Mouse (Mus musculus) MN1 (cell line): ENCODE measurements around the gene Col23a1.

Experiments
- DNase-seq: peaks from one replicate; pipeline ENCODE4 v3.0.0-alpha.2; 2016; ENCODE audit warnings: low spot score

Gene Col23a1

GRCm38 (mm10) chr11:51431287-51431686, 141.6 kb downstream of the Col23a1 start:
- no peak for DNase-seq

DNA sequence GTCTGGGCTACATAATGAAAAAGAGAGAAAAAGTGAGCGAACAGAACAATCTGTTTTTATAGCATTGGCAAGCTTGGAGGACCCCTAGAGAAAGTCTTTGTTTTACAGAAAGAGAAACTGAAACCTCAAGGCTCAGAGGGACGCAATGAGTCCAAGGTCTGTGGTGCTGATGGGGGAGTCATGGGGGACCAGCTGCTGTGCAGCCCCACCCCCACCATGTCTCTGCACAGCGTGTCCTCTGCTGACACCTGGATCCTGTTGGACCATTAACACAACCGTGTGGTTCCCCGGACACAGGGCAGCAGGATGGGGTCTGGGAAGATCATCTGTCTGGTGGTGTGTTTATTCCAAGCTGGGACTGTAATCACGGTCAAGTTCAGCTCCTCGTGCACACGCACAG, 142.2 kb downstream of the Col23a1 start:
- DNase-seq = no peak

GRCm38 (mm10) chr11:51442006-51442405, 152.3 kb downstream of the Col23a1 start:
- no peak for DNase-seq

GRCm38 (mm10) chr11:51442599-51442998, 152.9 kb downstream of the Col23a1 start:
- DNase-seq = no peak

- no peak for DNase-seq
Observed at GRCm38 (mm10) chr11:51443818-51444217, 154.1 kb downstream of the Col23a1 start.

DNA sequence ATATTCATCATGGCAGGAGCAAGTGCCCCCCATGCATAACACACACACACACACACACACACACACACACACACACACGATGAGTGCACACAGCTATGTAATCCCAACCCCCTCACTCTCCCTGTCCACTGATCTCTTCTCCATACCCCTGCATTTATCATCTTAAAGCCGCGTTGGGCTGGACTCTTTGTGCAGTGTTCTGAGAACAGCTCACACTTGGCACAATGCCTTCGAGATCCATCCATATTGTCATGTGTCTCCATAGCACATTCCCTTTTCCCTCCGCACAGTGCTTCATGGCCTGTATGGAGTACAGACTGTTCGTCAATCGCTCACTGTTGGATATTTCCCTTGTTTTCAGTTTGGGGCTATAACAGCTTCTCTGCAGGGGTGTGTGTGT, 154.9 kb downstream of the Col23a1 start:
- DNase-seq = no peak

DNA sequence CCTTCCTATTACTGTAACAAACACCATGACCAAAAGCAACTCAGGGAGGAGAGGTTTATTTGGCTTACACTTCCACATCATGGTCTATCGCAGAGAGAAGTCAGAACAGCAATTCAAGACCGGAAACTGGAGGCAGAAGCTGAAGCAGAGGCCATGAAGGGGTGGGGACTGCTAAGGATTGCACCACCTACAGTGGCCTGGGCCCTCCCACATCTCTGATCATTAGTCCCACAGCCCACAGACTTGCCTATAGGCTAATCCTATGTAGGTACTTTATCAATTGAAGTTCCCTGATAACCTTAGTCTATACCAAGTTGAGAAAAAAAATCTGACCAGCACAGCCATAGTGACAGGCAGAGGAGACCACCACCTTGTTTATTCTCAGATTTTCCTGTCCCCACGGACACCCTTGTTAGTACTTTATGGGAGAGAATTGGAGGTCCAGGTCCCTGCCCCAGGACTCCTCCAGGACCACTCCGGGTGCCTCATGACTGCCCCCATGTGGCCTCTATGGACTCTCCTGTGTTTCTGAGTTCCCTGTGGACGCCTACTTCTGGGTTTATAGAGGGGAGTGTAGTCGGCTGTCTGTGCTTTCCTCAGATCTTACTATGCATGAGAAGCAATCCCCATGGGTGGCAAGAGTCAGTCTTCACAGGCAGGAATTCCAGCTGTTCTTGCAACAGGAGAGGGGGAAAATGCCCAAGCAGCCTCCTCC, 157.1 kb downstream of the Col23a1 start:
- no peak for DNase-seq

DNA sequence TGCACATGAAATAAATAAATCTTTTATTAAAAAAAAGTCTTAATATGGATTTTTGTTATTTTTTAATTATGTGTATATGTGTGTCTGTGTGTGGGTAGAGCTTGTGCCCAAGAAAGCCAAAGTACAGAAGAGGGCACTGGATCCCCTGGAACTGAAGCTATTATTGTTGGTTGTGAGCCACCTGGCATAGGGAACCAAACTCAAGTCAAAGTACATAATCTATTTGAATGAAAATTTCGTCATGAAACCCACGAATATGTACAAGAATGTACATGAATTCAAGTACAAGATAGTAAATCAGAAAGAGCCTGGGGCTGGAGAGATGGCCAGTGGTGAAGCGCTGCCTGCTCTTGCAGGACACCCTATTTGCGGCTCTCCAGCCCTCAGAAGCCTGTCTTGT, 158.5 kb downstream of the Col23a1 start:
- no peak for DNase-seq

DNA sequence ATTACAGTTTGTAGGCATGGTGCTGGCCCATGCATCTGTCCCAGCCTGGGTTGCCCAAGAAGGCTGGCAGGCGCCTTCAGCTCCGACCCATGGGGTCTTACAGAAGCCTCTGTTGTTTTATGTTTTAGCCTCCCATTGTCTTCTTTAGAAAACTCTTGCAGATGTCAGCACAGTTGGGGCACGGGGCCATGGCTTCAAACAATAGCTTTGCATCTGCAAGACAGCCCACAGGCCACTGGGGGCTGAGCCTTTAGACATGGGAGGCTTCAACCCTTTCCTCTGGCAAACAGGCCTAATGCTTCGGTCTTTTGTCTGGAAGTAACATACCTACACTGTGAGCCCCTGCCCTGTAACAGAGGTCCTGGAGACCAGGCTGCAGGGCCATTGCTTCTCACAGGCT, 159.0 kb downstream of the Col23a1 start:
- no peak for DNase-seq

DNA sequence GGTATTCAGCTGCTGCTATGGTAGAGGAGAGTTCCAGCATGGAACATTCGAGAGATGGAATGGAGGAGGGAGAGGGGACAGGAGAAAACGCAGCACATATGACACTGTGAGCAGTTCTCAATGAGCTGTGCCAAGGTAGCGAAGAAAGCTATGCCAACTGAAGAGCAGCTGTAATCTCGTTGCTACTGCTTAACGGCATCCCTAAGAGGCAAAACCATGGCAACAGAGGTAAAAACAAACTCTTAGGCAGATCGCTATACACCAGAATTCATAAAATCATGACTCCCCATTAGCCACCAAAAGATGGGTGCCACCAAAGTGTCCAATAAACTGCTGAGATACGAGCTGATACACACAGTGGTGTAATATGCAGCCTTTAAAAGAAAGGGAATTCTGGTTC, 160.2 kb downstream of the Col23a1 start:
- DNase-seq = no peak

- DNase-seq = no peak
Observed at GRCm38 (mm10) chr11:51451281-51451680, 161.6 kb downstream of the Col23a1 start.

DNA sequence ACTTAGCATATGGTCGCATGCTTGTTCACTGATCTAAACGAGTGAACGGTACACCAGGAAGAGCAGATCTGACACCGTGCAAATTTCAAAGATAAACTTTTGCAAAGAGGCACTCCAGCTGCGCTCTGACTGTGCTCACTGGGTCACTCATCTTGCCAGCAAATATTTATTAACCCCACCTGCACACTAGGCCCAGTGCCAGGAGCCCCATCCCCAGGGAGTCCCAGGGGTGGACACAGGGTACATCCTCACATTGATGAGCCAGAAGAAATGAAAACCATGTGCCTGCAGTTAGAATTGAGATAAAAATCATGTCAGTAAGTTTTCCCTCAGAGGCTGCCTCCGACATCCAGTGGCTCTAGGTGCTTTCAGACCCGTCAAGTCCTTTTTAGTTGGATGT, 162.2 kb downstream of the Col23a1 start:
- no peak for DNase-seq

GRCm38 (mm10) chr11:51453742-51454141, 164.0 kb downstream of the Col23a1 start:
- no peak for DNase-seq

DNA sequence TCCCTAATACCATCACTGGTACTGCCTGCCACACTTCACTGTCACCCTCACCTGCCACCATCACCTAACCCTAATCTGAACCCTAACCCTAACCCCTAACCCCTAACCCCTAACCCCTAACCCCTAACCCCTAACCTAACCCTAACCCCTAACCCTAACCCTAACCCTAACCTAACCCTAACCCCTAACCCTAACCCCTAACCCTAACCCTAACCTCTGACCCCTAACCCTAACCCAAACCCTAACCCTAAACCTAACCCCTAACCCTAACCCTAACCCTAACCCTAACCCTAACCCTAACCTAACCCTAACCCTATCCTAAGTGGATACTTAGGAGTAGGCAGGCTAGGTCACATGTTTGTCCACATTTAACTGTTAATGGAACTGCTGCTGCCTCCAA, 165.8 kb downstream of the Col23a1 start:
- DNase-seq = no peak

DNA sequence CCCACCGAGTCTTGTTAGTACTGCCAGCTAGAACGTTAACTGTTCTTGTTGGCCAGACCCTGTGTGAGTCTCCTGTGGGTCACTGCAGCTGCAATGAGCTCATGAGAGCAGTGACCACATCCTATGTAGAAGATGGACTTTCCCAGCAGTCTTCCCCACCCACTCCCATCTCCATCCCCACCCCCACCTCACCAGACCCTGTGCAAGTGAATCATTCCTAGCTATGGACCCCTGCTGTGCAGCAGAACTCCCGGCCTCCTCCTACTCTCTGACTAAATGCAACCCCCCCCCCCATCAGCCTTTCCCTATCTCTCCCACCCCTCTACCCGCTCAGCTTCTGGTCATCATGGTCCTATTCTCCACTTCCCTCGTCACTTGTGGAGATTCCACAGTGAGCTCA, 167.9 kb downstream of the Col23a1 start:
- no peak for DNase-seq

DNA sequence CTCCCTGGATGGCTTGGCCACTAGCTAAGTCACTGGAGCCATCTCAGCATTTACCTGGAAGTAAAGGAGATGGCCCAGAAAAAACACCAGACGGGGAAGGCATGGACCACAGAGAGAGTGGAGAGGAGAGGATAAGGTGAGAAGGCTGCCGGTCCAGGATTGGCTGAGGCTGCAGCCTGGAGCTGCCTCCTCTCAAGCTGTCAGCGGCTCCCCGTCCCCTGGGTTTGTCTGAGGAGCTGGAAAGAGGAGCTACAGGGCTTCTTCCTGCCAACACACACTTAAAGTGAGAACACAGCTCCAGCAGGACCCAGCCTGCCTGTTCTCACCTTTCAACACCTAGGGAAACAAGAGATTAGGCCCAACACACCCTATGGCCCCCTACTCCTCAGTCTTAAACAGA, 168.9 kb downstream of the Col23a1 start:
- no peak for DNase-seq

- DNase-seq = no peak
Observed at GRCm38 (mm10) chr11:51459569-51460043, 169.9 kb downstream of the Col23a1 start.

- no peak for DNase-seq
Observed at GRCm38 (mm10) chr11:51468737-51469136, 179.0 kb downstream of the Col23a1 start.

GRCm38 (mm10) chr11:51469341-51469831, 179.7 kb downstream of the Col23a1 start:
- no peak for DNase-seq

GRCm38 (mm10) chr11:51470383-51471144, 180.8 kb downstream of the Col23a1 start:
- no peak for DNase-seq

DNA sequence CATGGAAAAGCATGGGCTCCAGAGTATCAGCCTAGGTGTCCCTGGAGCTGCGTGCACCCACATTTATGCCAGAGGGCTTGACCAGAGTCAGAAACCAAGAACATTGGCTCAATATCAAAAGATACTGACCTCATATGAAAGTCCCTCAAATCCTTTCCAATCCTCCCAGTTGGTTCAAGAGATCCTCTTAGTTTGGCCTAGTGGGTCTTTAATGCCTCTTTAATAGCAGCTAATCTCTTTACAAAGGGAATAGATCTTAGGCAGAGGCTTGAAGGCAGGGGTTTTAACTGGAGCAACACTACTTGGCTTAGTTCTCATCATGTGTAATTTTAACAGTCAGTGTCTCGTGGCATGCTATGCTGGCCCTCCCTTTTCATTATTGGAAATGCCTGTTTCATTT, 184.0 kb downstream of the Col23a1 start:
- no peak for DNase-seq

DNA sequence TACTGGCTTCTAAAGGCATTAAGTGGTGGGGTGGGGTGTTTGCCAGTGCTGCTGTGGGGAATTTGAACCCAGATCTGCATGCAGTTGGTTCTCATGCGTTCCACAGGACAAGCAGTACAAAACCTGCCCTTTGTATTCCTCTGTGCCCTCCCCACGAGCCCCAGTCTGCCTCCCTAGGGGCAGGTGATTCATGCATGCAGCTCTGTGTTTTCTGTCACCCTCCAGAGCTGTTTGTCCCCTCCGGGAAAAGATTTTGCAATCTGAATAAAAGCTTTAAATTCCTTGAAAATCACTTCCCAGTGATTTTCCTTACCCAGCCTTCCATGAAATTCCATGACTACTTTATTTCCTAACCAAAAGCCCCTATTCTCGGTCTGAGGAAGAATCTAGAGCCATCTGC, 186.8 kb downstream of the Col23a1 start:
- DNase-seq = no peak

DNA sequence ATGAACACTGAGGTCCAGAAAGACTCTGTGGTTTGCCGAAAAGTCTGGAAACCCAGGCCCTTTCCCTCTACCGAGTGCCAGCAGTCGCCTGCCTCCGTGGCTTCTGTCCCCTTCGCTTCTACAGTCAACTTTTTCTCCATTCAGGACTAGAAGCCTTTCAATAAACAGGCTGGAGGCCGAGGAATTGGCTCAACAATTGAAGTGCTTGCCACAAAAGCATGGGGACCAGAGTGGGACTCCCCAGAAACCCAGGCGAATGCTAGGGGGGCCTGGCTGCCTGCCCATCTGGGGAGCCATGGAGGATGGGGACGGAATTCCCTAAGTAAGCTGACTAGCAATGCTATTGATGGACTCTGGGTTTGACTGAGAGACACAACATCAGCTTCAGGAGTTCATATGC, 187.9 kb downstream of the Col23a1 start:
- DNase-seq = no peak
